Mouse (Mus musculus): Measurements from ENCODE around the gene Olfr1155.

The Olfr1155 gene

GRCm38 (mm10) chr2:87945037-87945436 is at the start of gene Olfr1155:
TSS of gene Olfr1155 (minus strand) at chr2:87945137.
- DNase-seq (ENCODE audit: low spot score in 2 of 2): no peak

GRCm38 (mm10) chr2:87989813-87990212 is 44.9 kb upstream of the Olfr1155 start, which contains the start of gene Olfr1158:
TSS of gene Olfr1158 (plus strand) at chr2:87990113.
- no peak for DNase-seq (ENCODE audit: low spot score in 2 of 2)

DNA sequence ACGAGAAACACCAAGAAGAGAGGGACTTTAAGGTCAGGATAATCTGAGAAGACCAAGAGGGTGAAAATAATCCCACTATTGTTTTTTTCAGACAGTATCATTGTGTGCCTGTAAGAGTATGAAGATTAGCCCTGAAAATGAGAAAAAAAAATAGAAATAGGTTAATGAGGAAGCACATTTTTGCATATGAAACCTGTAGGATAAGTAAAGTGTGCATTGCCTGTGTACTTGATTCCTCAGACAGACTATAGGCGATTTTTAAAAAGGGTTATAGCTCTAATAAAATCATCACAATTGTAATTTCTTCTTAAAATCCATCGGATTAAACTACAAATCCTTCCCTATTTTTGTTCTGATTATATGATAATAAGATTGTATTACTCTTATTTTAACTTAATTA is 29.6 kb upstream of the Olfr1155 start, which contains the start of gene Olfr74:
TSS of gene Olfr74 (minus strand) at position 101 of the 400 bp plus-strand sequence.
- DNase-seq (ENCODE audit: low spot score in 2 of 2): no peak

GRCm38 (mm10) chr2:87968199-87968598 is 23.3 kb upstream of the Olfr1155 start, which contains the start of gene Olfr1157:
TSS of gene Olfr1157 (minus strand) at chr2:87968299.
- no peak for DNase-seq (ENCODE audit: low spot score in 2 of 2)

GRCm38 (mm10) chr2:87953000-87953399 is 8.1 kb upstream of the Olfr1155 start, which contains the start of gene Olfr1156:
TSS of gene Olfr1156 (minus strand) at chr2:87953100.
- DNase-seq (ENCODE audit: low spot score in 2 of 2): no peak

GRCm38 (mm10) chr2:87905066-87905465 is 39.9 kb downstream of the Olfr1155 start, which contains the start of gene Olfr1154:
TSS of gene Olfr1154 (minus strand) at chr2:87905166.
- no peak for DNase-seq (ENCODE audit: low spot score in 2 of 2)

GRCm38 (mm10) chr2:87894662-87895061 is 50.3 kb downstream of the Olfr1155 start, which contains the start of gene Olfr1153:
TSS of gene Olfr1153 (plus strand) at chr2:87894962.
- no peak for DNase-seq (ENCODE audit: low spot score in 2 of 2)
